Mouse (Mus musculus): ENCODE results near the gene Ube2cbp.

Gene Ube2cbp

GRCm38 (mm10) chr9:86464151-86465105 lies at the start of gene Ube2cbp:
Ube2cbp (minus strand) TSS chr9:86464950.
- peak; percentile 96 for DNase-seq (ENCODE audit: low read depth, low spot score)

- DNase-seq (ENCODE audit: low read depth, low spot score), result no peak
These were observed 49.6 kb upstream of the Ube2cbp start for GRCm38 (mm10) chr9:86514390-86514789.

- no peak for DNase-seq (ENCODE audit: low read depth, low spot score)
These were observed 49.0 kb upstream of the Ube2cbp start for GRCm38 (mm10) chr9:86513733-86514132.

GRCm38 (mm10) chr9:86507437-86507836 lies 42.7 kb upstream of the Ube2cbp start:
- DNase-seq (ENCODE audit: low read depth, low spot score), result no peak

- DNase-seq (ENCODE audit: low read depth, low spot score), result peak; percentile 59
These were observed 34.3 kb upstream of the Ube2cbp start for GRCm38 (mm10) chr9:86499083-86499482.

- peak; percentile 25 for DNase-seq (ENCODE audit: low read depth, low spot score)
These were observed 31.5 kb upstream of the Ube2cbp start for GRCm38 (mm10) chr9:86496261-86496660.

- no peak for DNase-seq (ENCODE audit: low read depth, low spot score)
These were observed 27.0 kb upstream of the Ube2cbp start for GRCm38 (mm10) chr9:86491740-86492139.

- no peak for DNase-seq (ENCODE audit: low read depth, low spot score)
These were observed 17.5 kb upstream of the Ube2cbp start for GRCm38 (mm10) chr9:86482236-86482635.

GRCm38 (mm10) chr9:86478414-86479093 lies 13.8 kb upstream of the Ube2cbp start:
- DNase-seq (ENCODE audit: low read depth, low spot score), result no peak

GRCm38 (mm10) chr9:86476763-86477162 lies 12.0 kb upstream of the Ube2cbp start:
- DNase-seq (ENCODE audit: low read depth, low spot score), result no peak

- peak; percentile 50 for DNase-seq (ENCODE audit: low read depth, low spot score)
These were observed 11.2 kb upstream of the Ube2cbp start for GRCm38 (mm10) chr9:86475956-86476355.

- DNase-seq (ENCODE audit: low read depth, low spot score), result peak; percentile 96
These were observed 2.5 kb upstream of the Ube2cbp start, which contains the start of gene Dop1a for GRCm38 (mm10) chr9:86466990-86467870. Dop1a (plus strand) TSS chr9:86467154.

- DNase-seq (ENCODE audit: low read depth, low spot score), result no peak
These were observed 11.1 kb downstream of the Ube2cbp start for GRCm38 (mm10) chr9:86453626-86454025.

- DNase-seq (ENCODE audit: low read depth, low spot score), result peak; percentile 80
These were observed 13.1 kb downstream of the Ube2cbp start for GRCm38 (mm10) chr9:86451617-86452016.

GRCm38 (mm10) chr9:86451094-86451493 lies 13.7 kb downstream of the Ube2cbp start:
- peak; percentile 67 for DNase-seq (ENCODE audit: low read depth, low spot score)

- peak; percentile 88 for DNase-seq (ENCODE audit: low read depth, low spot score)
These were observed 15.2 kb downstream of the Ube2cbp start for GRCm38 (mm10) chr9:86449581-86449980.

GRCm38 (mm10) chr9:86447431-86447830 lies 17.3 kb downstream of the Ube2cbp start:
- DNase-seq (ENCODE audit: low read depth, low spot score), result no peak

- DNase-seq (ENCODE audit: low read depth, low spot score), result no peak
These were observed 17.9 kb downstream of the Ube2cbp start for GRCm38 (mm10) chr9:86446847-86447246.

GRCm38 (mm10) chr9:86442248-86442647 lies 22.5 kb downstream of the Ube2cbp start:
- peak; percentile 12 for DNase-seq (ENCODE audit: low read depth, low spot score)

GRCm38 (mm10) chr9:86438337-86439009 lies 26.3 kb downstream of the Ube2cbp start:
- DNase-seq (ENCODE audit: low read depth, low spot score), result no peak

GRCm38 (mm10) chr9:86436608-86437007 lies 28.1 kb downstream of the Ube2cbp start:
- DNase-seq (ENCODE audit: low read depth, low spot score), result no peak
